Mouse (Mus musculus) liver, adult 2 months (tissue): ENCODE measurements around the gene Atp6v1e2. TPM values are rescaled to one million over a fixed set of nuclear protein-coding genes. Genes with fewer than 3 reads are reported as not detected.

Experiments used
- DNase-seq: peaks from one replicate; pipeline ENCODE4 v3.0.0-alpha.2; 2011; ENCODE audit warnings: low read depth, low spot score; ENCODE audit errors: extremely low read depth
- H3K27ac ChIP-seq: fragments of 200-500 bp; replicated peaks from 2 replicates; pipeline ENCODE4 v1.5.1; 2012; ENCODE audit warnings: low read depth, mild to moderate bottlenecking, control low read depth, inconsistent platforms, low read length; ENCODE audit not compliant: insufficient read depth
- H3K27me3 ChIP-seq: fragments of 200-500 bp; 2 replicates; pipeline ENCODE4 v1.6.1; 2012; ENCODE audit warnings: mild to moderate bottlenecking, moderate library complexity, low read length, inconsistent platforms; ENCODE audit not compliant: control insufficient read depth, insufficient read depth
- H3K36me3 ChIP-seq: fragments of 200-500 bp; 2 replicates; pipeline ENCODE4 v1.6.1; 2012; ENCODE audit warnings: low read length, inconsistent platforms; ENCODE audit not compliant: control insufficient read depth, insufficient read depth
- H3K4me1 ChIP-seq: fragments of 200-500 bp; 2 replicates; pipeline ENCODE4 v1.6.1; 2011; ENCODE audit warnings: low read length; ENCODE audit not compliant: control insufficient read depth, insufficient read depth
- H3K4me3 ChIP-seq: fragments of 200-500 bp; 2 replicates; pipeline ENCODE4 v1.5.1; 2011; ENCODE audit warnings: low read depth, mild to moderate bottlenecking, control low read depth, low read length, moderate library complexity; ENCODE audit not compliant: insufficient read depth
- H3K79me2 ChIP-seq: fragments of 200-500 bp; 2 replicates; pipeline ENCODE4 v1.6.1; 2012; ENCODE audit warnings: inconsistent platforms, mild to moderate bottlenecking, low read length, moderate library complexity; ENCODE audit not compliant: control insufficient read depth, insufficient read depth
- H3K9ac ChIP-seq: fragments of 200-500 bp; 2 replicates; pipeline ENCODE4 v1.6.1; 2012; ENCODE audit warnings: low read depth, mild to moderate bottlenecking, control low read depth, inconsistent platforms, low read length
- CTCF ChIP-seq: fragments of 200-500 bp; IDR thresholded peaks from 2 replicates; pipeline ENCODE4 v1.5.1; 2011; ENCODE audit warnings: low read depth, low read length, control low read depth
- POLR2A ChIP-seq: fragments of 200-500 bp; IDR thresholded peaks from 2 replicates; pipeline ENCODE4 v1.6.1; 2011; ENCODE audit warnings: low read length, control low read depth; ENCODE audit not compliant: insufficient read depth; ENCODE audit errors: extremely low read depth
- WGBS: fragments of 180-500 bp; shearing (Covaris S2); methylation state at CpG from one replicate; pipeline ENCODE4 v1.1.7; 2018; 5-methylcytosine and 5-hydroxymethylcytosine counted together
- polyA plus RNA-seq: library from polyadenylated mRNA; depleted of rRNA; stranded (reverse); fragments of >200 nt; gene quantifications from 2 replicates; pipeline ENCODE4 v1.2.3, GENCODE M21; 2012
- total RNA-seq: library from RNA; depleted of rRNA; stranded (reverse); fragments of >200 nt; gene quantifications from 2 replicates; pipeline ENCODE4 v1.2.3, GENCODE M21; 2014

Gene Atp6v1e2
- total and polyA plus RNA-seq, 2 experiments: not detected

DNA sequence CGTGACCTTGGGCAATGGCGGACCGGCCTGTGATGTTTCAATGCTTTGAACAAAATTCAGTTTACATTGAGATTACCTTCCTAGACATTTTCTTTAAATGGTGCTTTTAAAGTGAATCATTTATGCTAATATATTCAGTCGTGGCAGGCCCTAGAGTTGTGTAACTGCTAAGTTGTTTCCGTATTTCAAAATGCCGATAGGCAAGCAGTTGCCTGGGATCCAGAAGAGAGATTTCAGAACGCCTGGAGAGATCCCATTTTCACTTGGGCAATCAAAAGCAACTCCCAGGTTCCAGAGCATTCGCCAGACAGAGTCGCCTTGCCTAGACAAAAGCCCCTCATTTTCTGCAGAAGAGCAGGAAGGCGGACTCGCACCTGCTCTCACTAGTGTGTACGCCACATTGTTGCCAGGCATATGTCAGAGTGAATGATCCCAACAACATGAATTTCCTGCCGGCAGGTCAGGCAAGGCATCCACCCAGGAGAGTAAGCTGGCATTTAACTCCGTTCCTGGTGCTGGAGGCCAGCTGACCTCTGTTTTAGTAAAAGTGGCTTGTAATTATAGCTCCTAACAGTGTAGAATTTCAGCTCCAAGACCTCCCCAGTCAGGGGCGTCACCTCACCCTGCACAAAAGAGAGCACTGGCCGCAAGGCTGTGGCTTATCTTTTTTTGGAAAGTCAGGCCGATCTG is 38.9 kb upstream of the Atp6v1e2 start:
- Histone ChIP-seq H3K4me3 (no peak overlapping the region), H3K79me2 (no peaks in the 10 kb centered on the region), H3K36me3 (no peaks in the 10 kb centered on the region), H3K27me3 (no peaks in the 10 kb centered on the region), H3K27ac (no peak overlapping the region), H3K9ac (no peak overlapping the region), H3K4me1 (no peaks in the 10 kb centered on the region)
- TF ChIP-seq CTCF (no peak), POLR2A (no peak)
- DNase-seq: no peak
- 85% methylated on average over 17 of the region's 17 CpGs for WGBS

DNA sequence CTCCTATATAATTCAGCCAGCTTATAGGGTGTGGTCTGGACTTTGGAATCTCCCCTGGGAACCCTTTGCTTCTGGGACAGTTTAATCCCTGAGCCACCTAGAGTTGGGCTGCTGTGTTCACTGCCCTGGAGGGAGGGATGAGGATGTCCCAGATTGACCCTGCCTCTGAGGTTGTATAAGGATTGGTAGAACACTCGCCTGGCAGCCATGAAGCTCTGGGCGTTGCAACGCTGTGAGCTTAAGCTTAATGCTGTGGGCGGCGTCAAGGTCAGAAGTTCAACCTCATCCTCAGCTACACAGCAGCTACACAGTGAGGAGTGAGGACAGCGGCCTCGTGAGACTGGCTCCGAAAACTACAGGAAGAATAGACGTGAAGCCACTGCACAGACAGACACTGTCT is 34.8 kb upstream of the Atp6v1e2 start:
- Histone ChIP-seq H3K27ac (no peak overlapping the region), H3K4me1 (no peaks in the 10 kb centered on the region), H3K9ac (no peak overlapping the region), H3K79me2 (no peaks in the 10 kb centered on the region), H3K4me3 (no peak overlapping the region), H3K27me3 (no peaks in the 10 kb centered on the region), H3K36me3 (no peaks in the 10 kb centered on the region)
- no peak for TF ChIP-seq POLR2A
- no peak for TF ChIP-seq CTCF
- DNase-seq: no peak
- 61% methylated on average over 9 of the region's 9 CpGs for WGBS

DNA sequence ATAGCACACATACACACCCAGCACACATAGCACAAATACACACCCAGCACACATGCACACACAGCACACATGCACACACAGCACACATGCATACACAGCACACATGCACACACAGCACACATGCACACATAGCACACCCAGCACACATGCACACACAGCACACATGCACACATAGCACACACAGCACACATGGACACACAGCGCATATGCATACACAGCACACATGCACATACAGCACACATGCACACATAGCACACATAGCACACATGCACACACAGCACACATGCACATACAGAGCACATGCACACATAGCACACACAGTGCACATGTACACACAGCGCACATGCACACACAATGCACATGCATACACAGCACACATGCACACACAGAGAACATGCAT is 34.0 kb upstream of the Atp6v1e2 start:
- no peaks in the 10 kb centered on the region for H3K36me3 ChIP-seq
- no peak for DNase-seq
- H3K27ac ChIP-seq: no peak overlapping the region
- H3K4me3 ChIP-seq: no peak overlapping the region
- no peaks in the 10 kb centered on the region for H3K79me2 ChIP-seq
- H3K9ac ChIP-seq: no peak overlapping the region
- no peaks in the 10 kb centered on the region for H3K4me1 ChIP-seq
- WGBS: 99% methylated on average over 2 of the region's 2 CpGs
- no peak for TF ChIP-seq CTCF
- no peak for TF ChIP-seq POLR2A
- no peaks in the 10 kb centered on the region for H3K27me3 ChIP-seq

DNA sequence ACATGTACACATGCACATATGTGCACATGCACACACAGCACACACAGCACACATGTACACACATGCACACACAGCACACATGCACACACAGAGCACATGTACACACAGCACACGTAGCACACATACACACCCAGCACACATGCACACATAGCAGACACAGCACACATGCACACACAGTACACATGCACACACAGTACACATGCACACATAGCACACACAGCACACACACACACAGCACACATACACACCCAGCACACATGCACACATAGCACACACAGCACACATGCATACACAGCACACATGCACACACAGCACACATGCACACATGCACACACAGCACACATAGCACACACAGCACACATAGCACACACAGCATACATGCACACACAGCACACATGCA is 33.5 kb upstream of the Atp6v1e2 start:
- H3K36me3 ChIP-seq: no peaks in the 10 kb centered on the region
- TF ChIP-seq CTCF (no peak), POLR2A (no peak)
- H3K9ac ChIP-seq: no peak overlapping the region
- no peaks in the 10 kb centered on the region for H3K27me3 ChIP-seq
- H3K4me1 ChIP-seq: no peaks in the 10 kb centered on the region
- no peak for DNase-seq
- H3K27ac ChIP-seq: no peak overlapping the region
- no peak overlapping the region for H3K4me3 ChIP-seq
- H3K79me2 ChIP-seq: no peaks in the 10 kb centered on the region
- 100% methylated on average over 1 of the region's 1 CpGs for WGBS

DNA sequence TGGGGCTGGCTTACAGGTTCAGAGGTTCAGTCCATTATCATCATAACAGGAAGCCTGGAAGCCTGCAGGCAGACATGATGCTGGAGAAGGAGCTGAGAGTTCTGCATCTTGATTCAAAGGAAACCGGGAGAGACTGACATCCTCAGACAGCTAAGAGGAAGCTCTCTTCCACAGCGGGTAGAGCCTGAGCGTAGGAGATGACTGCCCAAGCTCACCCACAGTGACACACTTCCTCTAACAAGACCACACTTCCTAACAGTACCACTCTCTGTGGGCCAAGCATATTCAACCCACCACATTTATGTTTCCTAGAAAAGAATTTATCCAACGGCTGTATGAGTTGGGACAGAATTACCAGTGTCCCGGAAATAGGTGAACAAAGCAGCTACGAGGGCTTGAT is 30.8 kb upstream of the Atp6v1e2 start:
- H3K9ac ChIP-seq: no peak overlapping the region
- TF ChIP-seq POLR2A (no peak), CTCF (no peak)
- no peak for DNase-seq

DNA sequence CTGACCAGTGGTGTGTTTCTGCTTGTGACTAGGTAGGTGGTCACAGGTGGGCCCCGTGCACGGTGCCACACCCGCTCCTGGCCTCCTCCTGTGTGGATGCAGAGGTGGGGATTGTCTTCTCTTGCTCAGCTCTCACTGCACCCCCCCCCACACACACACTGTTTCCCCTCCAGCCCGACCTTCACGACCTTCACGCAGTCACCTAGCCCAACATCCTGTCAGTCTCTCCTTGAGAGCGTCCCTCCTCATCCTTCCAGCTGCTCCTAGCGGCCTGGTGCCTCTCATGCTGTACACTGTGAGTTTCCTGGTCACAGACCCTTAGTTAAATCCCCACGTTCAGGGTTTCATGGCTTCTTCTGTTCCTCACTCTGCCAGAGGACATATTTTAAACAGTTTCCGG is 28.7 kb upstream of the Atp6v1e2 start:
- Histone ChIP-seq H3K4me1 (no peaks in the 10 kb centered on the region), H3K27ac (no peak overlapping the region), H3K79me2 (no peaks in the 10 kb centered on the region), H3K27me3 (no peaks in the 10 kb centered on the region), H3K36me3 (no peaks in the 10 kb centered on the region), H3K9ac (no peak overlapping the region), H3K4me3 (no peak overlapping the region)
- 82% methylated on average over 10 of the region's 10 CpGs for WGBS
- DNase-seq: no peak
- TF ChIP-seq POLR2A: no peak
- TF ChIP-seq CTCF: no peak

More for the DNA sequence above, 30.8 kb upstream of the Atp6v1e2 start:
- no peaks in the 10 kb centered on the region for H3K79me2 ChIP-seq
- no peaks in the 10 kb centered on the region for H3K36me3 ChIP-seq
- WGBS: 89% methylated on average over 6 of the region's 6 CpGs
- no peak overlapping the region for H3K4me3 ChIP-seq
- no peaks in the 10 kb centered on the region for H3K4me1 ChIP-seq
- H3K27me3 ChIP-seq: no peaks in the 10 kb centered on the region
- H3K27ac ChIP-seq: no peak overlapping the region
